Mouse (Mus musculus): Measurements from ENCODE around the gene Fgd4. TPM values are rescaled to one million over a fixed set of nuclear protein-coding genes. Genes with fewer than 3 reads are reported as not detected.
A peak's percentile ranks its signal among the peaks of the same experiment; 100 is the strongest.
"Not testable (repeated sequence)": the region's sequence is repeated elsewhere in the genome, so short reads cannot be mapped to it uniquely, and the experiment has no call there.

Fgd4 gene
- polyA plus RNA-seq, 1 experiment from 2014 or later, result 6.9 TPM

DNA sequence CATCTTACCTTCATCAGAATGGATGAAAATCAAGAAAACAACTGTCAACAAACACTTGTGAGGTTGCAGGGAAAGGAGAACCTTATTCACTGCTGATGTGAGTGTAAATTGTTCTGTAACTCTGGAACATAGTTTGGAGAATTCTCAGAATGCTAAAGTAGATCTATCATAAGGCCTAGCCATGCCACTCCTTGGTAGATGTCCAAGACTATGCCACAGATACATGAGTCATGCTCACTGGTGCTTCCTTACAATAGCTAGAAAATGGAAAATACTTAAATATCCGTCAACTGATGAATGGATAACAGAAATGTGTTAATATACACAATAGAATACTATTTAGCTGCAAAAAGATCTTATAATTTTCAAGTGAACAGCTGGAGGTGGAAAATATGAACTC lies 150.3 kb downstream of the Fgd4 start:
- Histone ChIP-seq H3K27me3 (replicated peaks; ENCODE audit: control insufficient read depth, insufficient read depth, low read length) (no peaks in the 10 kb centered on the region), H3K4me1 (replicated peaks; ENCODE audit: control insufficient read depth, insufficient read depth, low read length) (no peaks in the 10 kb centered on the region), H3K4me2 (replicated peaks; ENCODE audit: low read depth) (no peak overlapping the region), H3K27ac (ENCODE audit: low read depth, low read length) (no peak overlapping the region), H3K36me3 (ENCODE audit: control insufficient read depth, insufficient read depth) (0 out of 2 replicates have a peak, but pooled peaks cover 13% of the 10 kb centered on the region), H3K9ac (ENCODE audit: low read depth, low read length) (no peak overlapping the region), H3K4me3 (ENCODE audit: low read depth, low read length) (no peak overlapping the region), H3K9me3 (ENCODE audit: control insufficient read depth) (no peaks in the 10 kb centered on the region)
- no peak for ATAC-seq
- TF ChIP-seq CTCF (IDR thresholded peaks at IDR 0.05; ENCODE audit: low read depth), result no peak
- WGBS, result 87% methylated on average over 1 of the region's 1 CpGs

DNA sequence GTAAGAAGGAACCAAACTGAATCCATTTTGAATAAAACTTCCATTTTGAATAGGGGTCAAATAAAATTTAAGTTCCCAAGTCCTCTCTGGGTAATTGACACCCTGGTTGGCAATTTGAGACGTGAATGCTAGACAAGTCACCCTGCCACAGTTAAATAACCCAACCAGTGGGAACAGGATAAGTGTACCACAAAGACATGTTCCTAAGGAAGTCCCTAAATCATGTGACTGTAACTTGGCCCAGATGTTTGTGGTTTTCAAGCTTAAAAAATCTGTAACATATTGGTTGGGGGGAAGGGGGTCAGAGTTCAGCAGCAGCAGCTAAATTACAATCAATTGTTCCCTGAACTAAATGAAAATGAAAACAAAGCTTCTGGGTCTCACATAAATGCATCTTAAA lies 161.9 kb downstream of the Fgd4 start:
- H3K4me2 ChIP-seq (replicated peaks; ENCODE audit: low read depth), result no peak overlapping the region
- no peaks in the 10 kb centered on the region for H3K27me3 ChIP-seq (replicated peaks; ENCODE audit: control insufficient read depth, insufficient read depth, low read length)
- H3K4me3 ChIP-seq (ENCODE audit: low read depth, low read length), result no peak overlapping the region
- H3K4me1 ChIP-seq (replicated peaks; ENCODE audit: control insufficient read depth, insufficient read depth, low read length), result no peaks in the 10 kb centered on the region
- ATAC-seq, result no peak
- no peaks in the 10 kb centered on the region for H3K9me3 ChIP-seq (ENCODE audit: control insufficient read depth)
- H3K9ac ChIP-seq (ENCODE audit: low read depth, low read length), result no peak overlapping the region
- no peak for TF ChIP-seq CTCF (IDR thresholded peaks at IDR 0.05; ENCODE audit: low read depth)
- 78% methylated on average over 1 of the region's 1 CpGs for WGBS
- H3K27ac ChIP-seq (ENCODE audit: low read depth, low read length), result no peak overlapping the region
- peaks cover 12% of the 10 kb centered on the region for H3K36me3 ChIP-seq (ENCODE audit: control insufficient read depth, insufficient read depth)

DNA sequence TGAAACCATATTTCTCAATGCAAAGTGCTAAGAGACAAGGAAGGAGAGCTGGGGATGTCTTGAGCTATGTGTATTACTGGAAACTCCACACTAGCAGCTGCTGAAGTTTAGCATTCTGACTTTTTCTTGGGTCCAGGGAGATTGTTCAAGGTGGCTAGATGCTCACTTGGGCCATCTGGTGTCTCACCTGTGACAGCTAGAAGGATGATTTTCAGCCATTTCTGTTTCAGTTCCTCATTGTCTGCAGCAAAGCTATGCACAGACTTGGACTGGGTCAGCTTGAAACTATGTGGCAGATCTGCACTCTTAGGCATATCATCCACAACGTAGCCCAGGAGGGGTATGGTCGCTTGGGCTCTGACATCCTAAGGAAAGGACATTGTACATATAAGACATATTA lies 177.9 kb downstream of the Fgd4 start:
- Histone ChIP-seq H3K4me3 (ENCODE audit: low read depth, low read length) (no peak overlapping the region), H3K9ac (ENCODE audit: low read depth, low read length) (no peak overlapping the region), H3K9me3 (ENCODE audit: control insufficient read depth) (no peaks in the 10 kb centered on the region), H3K4me1 (replicated peaks; ENCODE audit: control insufficient read depth, insufficient read depth, low read length) (no peaks in the 10 kb centered on the region), H3K4me2 (replicated peaks; ENCODE audit: low read depth) (no peak overlapping the region), H3K27ac (ENCODE audit: low read depth, low read length) (no peak overlapping the region), H3K36me3 (ENCODE audit: control insufficient read depth, insufficient read depth) (peaks cover 20% of the 10 kb centered on the region), H3K27me3 (replicated peaks; ENCODE audit: control insufficient read depth, insufficient read depth, low read length) (no peaks in the 10 kb centered on the region)
- no peak for ATAC-seq
- no peak for TF ChIP-seq CTCF (IDR thresholded peaks at IDR 0.05; ENCODE audit: low read depth)
- 90% methylated on average over 2 of the region's 2 CpGs for WGBS

DNA sequence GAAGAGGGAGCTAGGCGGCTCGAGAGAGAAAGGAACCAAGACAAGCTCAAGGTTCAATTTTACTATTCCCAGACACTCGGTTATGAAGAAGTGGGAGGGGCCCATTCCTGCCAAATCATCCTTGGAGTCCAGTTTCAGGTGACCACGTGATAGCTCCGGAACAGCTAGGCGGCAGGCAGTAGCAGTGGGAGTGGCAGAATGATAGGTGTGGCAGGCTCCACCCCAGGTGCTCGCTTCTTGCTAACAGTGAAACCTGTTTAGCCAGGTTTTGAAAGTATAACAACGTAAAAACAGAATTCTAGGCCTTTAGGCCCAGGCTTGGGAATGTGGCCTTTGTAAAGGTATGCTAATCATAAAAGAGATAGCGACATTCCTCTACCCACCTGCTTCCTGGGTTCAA lies 233.1 kb downstream of the Fgd4 start:
- peak overlapping the region; percentile 28; the same call in 1 of the 2 replicates for H3K4me2 ChIP-seq (replicated peaks; ENCODE audit: low read depth)
- H3K9ac ChIP-seq (ENCODE audit: low read depth, low read length); H3K9me3 ChIP-seq (ENCODE audit: control insufficient read depth); H3K4me3 ChIP-seq (ENCODE audit: low read depth, low read length); H3K27ac ChIP-seq (ENCODE audit: low read depth, low read length); H3K36me3 ChIP-seq (ENCODE audit: control insufficient read depth, insufficient read depth); H3K27me3 ChIP-seq (replicated peaks; ENCODE audit: control insufficient read depth, insufficient read depth, low read length); H3K4me1 ChIP-seq (replicated peaks; ENCODE audit: control insufficient read depth, insufficient read depth, low read length): not testable (repeated sequence)
- ATAC-seq, result peak; percentile 95
- 30% methylated on average over 8 of the region's 9 CpGs for WGBS

Other genes starting within 250 kb of the Fgd4 start
- gene Dnm1l, start 241.6 kb downstream of the Fgd4 start, polyA plus RNA-seq (2015; fragmentation: Nextera tagmentation; extraction: Ambion mirVana), result 43.5 and 45.6 TPM in 2 replicates
- gene Olfr19, start 75.9 kb upstream of the Fgd4 start, polyA plus RNA-seq (2015; fragmentation: Nextera tagmentation; extraction: Ambion mirVana), result not detected in 2 replicates
- 0.12 and 0.21 TPM in 2 replicates for gene Spag6l, start 228.9 kb upstream of the Fgd4 start, polyA plus RNA-seq (2015; fragmentation: Nextera tagmentation; extraction: Ambion mirVana)

Data from intestine, postnatal 0 days (tissue).